ENCODE assay signal across 9 mouse cellular contexts in genomic region chr13:53261106-53261771, GRCm38 (mm10). TPM values are rescaled to one million over a fixed set of nuclear protein-coding genes. Genes with fewer than 3 reads are reported as not detected.
DNase-seq lines count a peak whose midpoint lies in the region; ATAC-seq and TF ChIP-seq lines count a peak whose summit lies in the region.
"Had no signal": no experiment of that assay in that cellular context is flagged by ENCODE, and none has a peak within 500 bp of the region (broad histone marks: within the 10 kb centered on the region; RNA-seq: fewer than 3 reads in every experiment).

No protein-coding gene starts in this region.

- DNase-seq in ovary, adult 18-20 months (ENCODE audit: low spot score) = peak; percentile 45
- no peak for DNase-seq in ovary, postnatal 14 days (ENCODE audit: low spot score)
- DNase-seq in heart, adult 9 months (ENCODE audit: low spot score in 2 of 2) = peak; percentile 85 to 88
- DNase-seq in stomach, postnatal 0 days (ENCODE audit: low spot score) = peak; percentile 57
- DNase-seq in cerebellum, adult 9-10 months = no peak

- H3K9ac ChIP-seq in kidney, embryonic 16.5 days (replicated peaks; ENCODE audit: low read length) = no peak overlapping the region
- H3K9ac ChIP-seq in stomach, postnatal 0 days (ENCODE audit: low read length) = no peak overlapping the region
- no peak overlapping the region for H3K9ac ChIP-seq in forebrain, embryonic 12.5 days
- H3K9ac ChIP-seq: liver, embryonic 15.5 days had no signal

- H3K36me3 ChIP-seq in kidney, embryonic 16.5 days (ENCODE audit: insufficient read depth, low read length) = no peaks in the 10 kb centered on the region
- no peaks in the 10 kb centered on the region for H3K36me3 ChIP-seq in stomach, postnatal 0 days (ENCODE audit: control insufficient read depth, insufficient read depth, low read length)
- H3K36me3 ChIP-seq in forebrain, embryonic 12.5 days (replicated peaks) = no peaks in the 10 kb centered on the region
- H3K36me3 ChIP-seq: liver, embryonic 15.5 days had no signal

- peaks cover 4% of the 10 kb centered on the region; the same call in 1 of the 2 replicates for H3K9me3 ChIP-seq in kidney, embryonic 16.5 days (ENCODE audit: low read length)
- H3K9me3 ChIP-seq in stomach, postnatal 0 days (ENCODE audit: control insufficient read depth, low read length) = no peaks in the 10 kb centered on the region
- H3K9me3 ChIP-seq in forebrain, embryonic 12.5 days = no peaks in the 10 kb centered on the region
- H3K9me3 ChIP-seq: liver, embryonic 15.5 days had no signal

- no peak for ATAC-seq in kidney, embryonic 16.5 days (ENCODE audit: low FRiP score, low TSS enrichment)
- ATAC-seq in stomach, postnatal 0 days (ENCODE audit: low FRiP score, low TSS enrichment) = peak; percentile 33; the same call in 1 of the 2 replicates
- no peak for ATAC-seq in erythroid progenitor cell, adult 5-6 weeks (replicated peaks; ENCODE audit: low FRiP score, poor library complexity, severe bottlenecking)
- no peak for ATAC-seq in forebrain, embryonic 12.5 days (ENCODE audit: low FRiP score)

- no peak overlapping the region for H3K4me3 ChIP-seq in kidney, embryonic 16.5 days (ENCODE audit: low read length)
- H3K4me3 ChIP-seq in stomach, postnatal 0 days (ENCODE audit: low read depth, low read length) = no peak overlapping the region
- no peak overlapping the region for H3K4me3 ChIP-seq in forebrain, embryonic 12.5 days (replicated peaks)
- H3K4me3 ChIP-seq: liver, embryonic 15.5 days had no signal

- no peak for TF ChIP-seq CTCF in stomach, postnatal 0 days (IDR thresholded peaks at IDR 0.05; ENCODE audit: low read depth)

- H3K4me1 ChIP-seq in kidney, embryonic 16.5 days (ENCODE audit: insufficient read depth, low read length) = peaks cover 61% of the 10 kb centered on the region
- peaks cover 3% of the 10 kb centered on the region for H3K4me1 ChIP-seq in stomach, postnatal 0 days (replicated peaks; ENCODE audit: control insufficient read depth, insufficient read depth)
- peaks cover 9% of the 10 kb centered on the region for H3K4me1 ChIP-seq in forebrain, embryonic 12.5 days
- H3K4me1 ChIP-seq: liver, embryonic 15.5 days had no signal

- WGBS in kidney, embryonic 16.5 days = 43% methylated on average over 8 of the region's 8 CpGs
- WGBS in stomach, postnatal 0 days = 48% methylated on average over 8 of the region's 8 CpGs
- WGBS in forebrain, embryonic 12.5 days = 70% methylated on average over 8 of the region's 8 CpGs

- TF ChIP-seq EP300 in stomach, postnatal 0 days (optimal IDR thresholded peaks at IDR 0.05) = no peak

- no peaks in the 10 kb centered on the region for H3K27me3 ChIP-seq in kidney, embryonic 16.5 days (ENCODE audit: insufficient read depth, low read length)
- H3K27me3 ChIP-seq in stomach, postnatal 0 days (ENCODE audit: control insufficient read depth, insufficient read depth, low read length) = no peaks in the 10 kb centered on the region
- no peaks in the 10 kb centered on the region for H3K27me3 ChIP-seq in forebrain, embryonic 12.5 days
- H3K27me3 ChIP-seq: liver, embryonic 15.5 days had no signal

- H3K27ac ChIP-seq in kidney, embryonic 16.5 days (ENCODE audit: low read length) = peak overlapping the region; percentile 60
- peak overlapping the region; percentile 45 for H3K27ac ChIP-seq in stomach, postnatal 0 days (replicated peaks)
- H3K27ac ChIP-seq in forebrain, embryonic 12.5 days = no peak overlapping the region
- H3K27ac ChIP-seq: liver, embryonic 15.5 days had no signal

- no peak overlapping the region for H3K4me2 ChIP-seq in kidney, embryonic 16.5 days (replicated peaks; ENCODE audit: low read depth, low read length)
- 0 out of 2 replicates have a peak overlapping the region, but pooled peaks have one; percentile 5 for H3K4me2 ChIP-seq in stomach, postnatal 0 days (replicated peaks; ENCODE audit: low read depth)
- no peak overlapping the region for H3K4me2 ChIP-seq in forebrain, embryonic 12.5 days
- H3K4me2 ChIP-seq: liver, embryonic 15.5 days had no signal

RNA-seq across cellular contexts. Expression of gene Ror2, which starts 24.7 kb away (rescaled TPM):
- polyA plus RNA-seq in kidney, embryonic 16.5 days (2015; fragmentation: Nextera tagmentation; extraction: Ambion mirVana) = 9.9 and 10.4 TPM in 2 replicates
- polyA plus RNA-seq in stomach, postnatal 0 days (2015; fragmentation: Nextera tagmentation; extraction: Ambion mirVana) = 5.7 and 6.9 TPM in 2 replicates
- not detected in 2 replicates for total RNA-seq in erythroid progenitor cell, adult 5-6 weeks (2015; ENCODE audit: low replicate concordance)
- not detected in 2 replicates for total RNA-seq in erythroid progenitor cell, adult 5-6 weeks (2017; ENCODE audit: low replicate concordance)
- 13.9 and 18.5 TPM in 2 replicates for polyA plus RNA-seq in forebrain, embryonic 12.5 days (2016; fragmentation: Nextera tagmentation; extraction: Ambion mirVana)

Comparison
In these comparisons a context has a peak if more than half of its experiments do, and no peak if none do; other contexts are left out.
1. DNase-seq: peak in ovary, adult 18-20 months (single experiment), heart, adult 9 months (2 of 2) and stomach, postnatal 0 days (single experiment); none in ovary, postnatal 14 days (single experiment) and cerebellum, adult 9-10 months (single experiment).